Mouse (Mus musculus): ENCODE data around the gene Ube4a.

- no peak for TF ChIP-seq POU5F1 (IDR thresholded peaks at IDR 0.05; ENCODE audit: borderline replicate concordance, low read length)
- no peak for TF ChIP-seq CTCF (conservative IDR thresholded peaks at IDR 0.05; ENCODE audit: low read length)
Measured at GRCm38 (mm10) chr9:45010461-45010860, 45.1 kb upstream of the Ube4a start.

All from E14TG2a.4 (cell line).